Mouse (Mus musculus): ENCODE measurements around the gene Kctd18. TPM values are rescaled to one million over a fixed set of nuclear protein-coding genes. Genes with fewer than 3 reads are reported as not detected.
"Not testable (repeated sequence)": the region's sequence is repeated elsewhere in the genome, so short reads cannot be mapped to it uniquely, and the experiment has no call there.

Kctd18 gene
- 12.0 and 12.5 TPM in 2 replicates for polyA plus RNA-seq (2016; fragmentation: Nextera tagmentation; extraction: Ambion mirVana)

GRCm38 (mm10) chr1:58018856-58019255 is at the start of gene Kctd18:
Gene Kctd18, minus strand, starts transcription at chr1:58018956.
- Histone ChIP-seq H3K9me3 (no peaks in the 10 kb centered on the region), H3K4me1 (no peaks in the 10 kb centered on the region), H3K36me3 (peaks cover 84% of the 10 kb centered on the region), H3K27me3 (ENCODE audit: insufficient read depth, poor library complexity, severe bottlenecking) (no peaks in the 10 kb centered on the region), H3K27ac (no peak within 1 kb of the TSS), H3K4me3 (no peak within 1 kb of the TSS)
- WGBS = 96% methylated on average over 7 of the region's 7 CpGs
- no peak for DNase-seq (ENCODE audit: low spot score)

GRCm38 (mm10) chr1:58065606-58066005 is 46.9 kb upstream of the Kctd18 start:
- Histone ChIP-seq H3K27ac (no peak overlapping the region), H3K27me3 (ENCODE audit: insufficient read depth, poor library complexity, severe bottlenecking) (no peaks in the 10 kb centered on the region), H3K4me1 (no peaks in the 10 kb centered on the region), H3K36me3 (no peaks in the 10 kb centered on the region), H3K4me3 (no peak overlapping the region), H3K9me3 (no peaks in the 10 kb centered on the region)
- no peak for DNase-seq (ENCODE audit: low spot score)
- WGBS = 88% methylated on average over 3 of the region's 3 CpGs

GRCm38 (mm10) chr1:58065151-58065550 is 46.4 kb upstream of the Kctd18 start:
- H3K27ac ChIP-seq = no peak overlapping the region
- no peak overlapping the region for H3K4me3 ChIP-seq
- H3K4me1 ChIP-seq = no peaks in the 10 kb centered on the region
- no peaks in the 10 kb centered on the region for H3K27me3 ChIP-seq (ENCODE audit: insufficient read depth, poor library complexity, severe bottlenecking)
- DNase-seq (ENCODE audit: low spot score) = no peak
- WGBS = 87% methylated on average over 5 of the region's 5 CpGs
- no peaks in the 10 kb centered on the region for H3K36me3 ChIP-seq
- no peaks in the 10 kb centered on the region for H3K9me3 ChIP-seq

GRCm38 (mm10) chr1:58062131-58062530 is 43.4 kb upstream of the Kctd18 start:
- no peaks in the 10 kb centered on the region for H3K36me3 ChIP-seq
- no peak overlapping the region for H3K27ac ChIP-seq
- H3K27me3 ChIP-seq (ENCODE audit: insufficient read depth, poor library complexity, severe bottlenecking) = no peaks in the 10 kb centered on the region
- H3K4me3 ChIP-seq = no peak overlapping the region
- no peaks in the 10 kb centered on the region for H3K4me1 ChIP-seq
- DNase-seq (ENCODE audit: low spot score) = no peak
- H3K9me3 ChIP-seq = no peaks in the 10 kb centered on the region
- 88% methylated on average over 7 of the region's 7 CpGs for WGBS

GRCm38 (mm10) chr1:58058846-58059245 is 40.1 kb upstream of the Kctd18 start:
- H3K4me1 ChIP-seq = no peaks in the 10 kb centered on the region
- no peak for DNase-seq (ENCODE audit: low spot score)
- no peaks in the 10 kb centered on the region for H3K36me3 ChIP-seq
- WGBS = 92% methylated on average over 4 of the region's 4 CpGs
- no peak overlapping the region for H3K27ac ChIP-seq
- no peak overlapping the region for H3K4me3 ChIP-seq
- H3K9me3 ChIP-seq = no peaks in the 10 kb centered on the region
- no peaks in the 10 kb centered on the region for H3K27me3 ChIP-seq (ENCODE audit: insufficient read depth, poor library complexity, severe bottlenecking)

GRCm38 (mm10) chr1:58056939-58057338 is 38.2 kb upstream of the Kctd18 start:
- Histone ChIP-seq H3K27ac (no peak overlapping the region), H3K27me3 (ENCODE audit: insufficient read depth, poor library complexity, severe bottlenecking) (no peaks in the 10 kb centered on the region), H3K9me3 (no peaks in the 10 kb centered on the region), H3K4me3 (no peak overlapping the region), H3K4me1 (no peaks in the 10 kb centered on the region), H3K36me3 (no peaks in the 10 kb centered on the region)
- 69% methylated on average over 11 of the region's 11 CpGs for WGBS
- DNase-seq (ENCODE audit: low spot score) = no peak

GRCm38 (mm10) chr1:58056074-58056807 is 37.5 kb upstream of the Kctd18 start:
- no peaks in the 10 kb centered on the region for H3K4me1 ChIP-seq
- H3K4me3 ChIP-seq = no peak overlapping the region
- no peaks in the 10 kb centered on the region for H3K36me3 ChIP-seq
- H3K27ac ChIP-seq = no peak overlapping the region
- no peaks in the 10 kb centered on the region for H3K27me3 ChIP-seq (ENCODE audit: insufficient read depth, poor library complexity, severe bottlenecking)
- no peaks in the 10 kb centered on the region for H3K9me3 ChIP-seq
- no peak for DNase-seq (ENCODE audit: low spot score)
- WGBS = 76% methylated on average over 13 of the region's 13 CpGs

- H3K27ac ChIP-seq = no peak overlapping the region
- H3K4me3 ChIP-seq = no peak overlapping the region
- H3K9me3 ChIP-seq = no peaks in the 10 kb centered on the region
- H3K36me3 ChIP-seq = no peaks in the 10 kb centered on the region
- no peak for DNase-seq (ENCODE audit: low spot score)
- H3K4me1 ChIP-seq = no peaks in the 10 kb centered on the region
- no peaks in the 10 kb centered on the region for H3K27me3 ChIP-seq (ENCODE audit: insufficient read depth, poor library complexity, severe bottlenecking)
- WGBS = 90% methylated on average over 11 of the region's 11 CpGs
Observed at GRCm38 (mm10) chr1:58055598-58055997, 36.8 kb upstream of the Kctd18 start.

GRCm38 (mm10) chr1:58049126-58049525 is 30.4 kb upstream of the Kctd18 start:
- H3K27ac ChIP-seq = no peak overlapping the region
- H3K4me3 ChIP-seq = no peak overlapping the region
- no peaks in the 10 kb centered on the region for H3K36me3 ChIP-seq
- 88% methylated on average over 5 of the region's 5 CpGs for WGBS
- H3K4me1 ChIP-seq = no peaks in the 10 kb centered on the region
- DNase-seq (ENCODE audit: low spot score) = no peak
- no peaks in the 10 kb centered on the region for H3K9me3 ChIP-seq
- no peaks in the 10 kb centered on the region for H3K27me3 ChIP-seq (ENCODE audit: insufficient read depth, poor library complexity, severe bottlenecking)

GRCm38 (mm10) chr1:58046721-58047290 is 28.1 kb upstream of the Kctd18 start:
- no peak overlapping the region for H3K27ac ChIP-seq
- H3K27me3 ChIP-seq (ENCODE audit: insufficient read depth, poor library complexity, severe bottlenecking) = no peaks in the 10 kb centered on the region
- WGBS = 69% methylated on average over 3 of the region's 3 CpGs
- DNase-seq (ENCODE audit: low spot score) = no peak
- no peaks in the 10 kb centered on the region for H3K4me1 ChIP-seq
- no peak overlapping the region for H3K4me3 ChIP-seq
- no peaks in the 10 kb centered on the region for H3K36me3 ChIP-seq
- no peaks in the 10 kb centered on the region for H3K9me3 ChIP-seq

- Histone ChIP-seq H3K36me3 (no peaks in the 10 kb centered on the region), H3K4me1 (no peaks in the 10 kb centered on the region), H3K27me3 (ENCODE audit: insufficient read depth, poor library complexity, severe bottlenecking) (no peaks in the 10 kb centered on the region), H3K4me3 (no peak overlapping the region), H3K9me3 (no peaks in the 10 kb centered on the region), H3K27ac (no peak overlapping the region)
- WGBS = 73% methylated on average over 5 of the region's 5 CpGs
- DNase-seq (ENCODE audit: low spot score) = no peak
Observed at GRCm38 (mm10) chr1:58045546-58045945, 26.8 kb upstream of the Kctd18 start.

- Histone ChIP-seq H3K4me1 (no peaks in the 10 kb centered on the region), H3K27me3 (ENCODE audit: insufficient read depth, poor library complexity, severe bottlenecking) (no peaks in the 10 kb centered on the region), H3K36me3 (no peaks in the 10 kb centered on the region), H3K27ac (no peak overlapping the region), H3K9me3 (no peaks in the 10 kb centered on the region), H3K4me3 (no peak overlapping the region)
- DNase-seq (ENCODE audit: low spot score) = no peak
- 63% methylated on average over 3 of the region's 3 CpGs for WGBS
Observed at GRCm38 (mm10) chr1:58045076-58045475, 26.3 kb upstream of the Kctd18 start.

- not testable (repeated sequence) for H3K27ac ChIP-seq; H3K27me3 ChIP-seq (ENCODE audit: insufficient read depth, poor library complexity, severe bottlenecking); H3K9me3 ChIP-seq; H3K36me3 ChIP-seq; DNase-seq (ENCODE audit: low spot score); H3K4me3 ChIP-seq; H3K4me1 ChIP-seq
- WGBS = 93% methylated on average over 9 of the region's 9 CpGs
Observed at GRCm38 (mm10) chr1:58037306-58037705, 18.6 kb upstream of the Kctd18 start.
